Mouse (Mus musculus) neural tube, postnatal 0 days (tissue): ENCODE data around the gene Pear1. TPM values are rescaled to one million over a fixed set of nuclear protein-coding genes. Genes with fewer than 3 reads are reported as not detected.

Experiments
- polyA plus RNA-seq: library from polyadenylated mRNA; unstranded; fragments of >200 nt; fragmentation: Nextera tagmentation; extraction: Ambion mirVana; gene quantifications from 2 replicates; pipeline ENCODE4 v1.2.1, GENCODE M21; 2015

Pear1 gene
- 7.2 and 7.6 TPM in 2 replicates for polyA plus RNA-seq

DNA sequence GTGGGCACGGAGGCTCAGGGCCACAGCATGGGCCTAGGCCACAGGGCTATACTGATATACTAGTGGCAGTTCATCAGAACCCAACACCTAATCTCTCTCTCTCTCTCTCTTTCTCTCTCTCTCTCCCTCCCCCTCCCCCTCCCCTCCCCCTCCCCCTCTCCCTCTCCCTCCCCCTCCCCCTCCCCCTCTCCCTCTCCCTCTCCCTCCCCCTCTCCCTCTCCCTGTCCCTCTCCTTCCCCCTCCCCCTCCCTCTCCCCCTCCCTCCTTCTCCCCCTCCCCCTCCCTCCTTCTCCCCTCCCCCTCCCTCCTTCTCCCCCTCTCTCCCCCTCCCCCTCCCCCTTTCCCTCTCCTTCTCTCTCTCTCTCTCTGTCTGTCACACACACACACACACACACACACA, at the start of gene Pear1:
Gene Pear1, minus strand, starts transcription at position 101 of the 400 bp plus-strand sequence.

DNA sequence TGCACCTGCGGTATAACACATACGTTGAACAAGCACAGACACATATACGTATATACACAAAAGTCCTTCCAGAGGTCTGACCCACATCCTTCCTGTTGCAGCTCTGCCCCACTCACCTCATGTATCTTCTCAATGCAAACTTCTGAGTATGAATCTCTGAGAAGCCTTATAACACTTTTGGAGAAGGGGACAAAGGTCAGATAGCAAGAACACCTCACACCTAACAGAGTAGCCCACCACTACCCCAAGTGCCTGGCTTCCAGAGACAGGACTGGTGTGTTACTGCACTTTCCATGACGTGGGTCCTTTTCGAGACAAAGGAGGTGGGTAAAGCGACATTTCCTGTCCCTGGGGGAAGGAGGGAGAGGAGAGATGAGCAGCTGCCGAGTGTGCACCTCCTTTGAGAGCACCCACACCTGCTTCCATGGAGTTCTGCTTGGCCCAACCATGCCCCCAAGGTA, 22.6 kb upstream of the Pear1 start, which contains the start of gene Sh2d2a:
Gene Sh2d2a, plus strand, starts transcription at position 106 of the 461 bp plus-strand sequence.

DNA sequence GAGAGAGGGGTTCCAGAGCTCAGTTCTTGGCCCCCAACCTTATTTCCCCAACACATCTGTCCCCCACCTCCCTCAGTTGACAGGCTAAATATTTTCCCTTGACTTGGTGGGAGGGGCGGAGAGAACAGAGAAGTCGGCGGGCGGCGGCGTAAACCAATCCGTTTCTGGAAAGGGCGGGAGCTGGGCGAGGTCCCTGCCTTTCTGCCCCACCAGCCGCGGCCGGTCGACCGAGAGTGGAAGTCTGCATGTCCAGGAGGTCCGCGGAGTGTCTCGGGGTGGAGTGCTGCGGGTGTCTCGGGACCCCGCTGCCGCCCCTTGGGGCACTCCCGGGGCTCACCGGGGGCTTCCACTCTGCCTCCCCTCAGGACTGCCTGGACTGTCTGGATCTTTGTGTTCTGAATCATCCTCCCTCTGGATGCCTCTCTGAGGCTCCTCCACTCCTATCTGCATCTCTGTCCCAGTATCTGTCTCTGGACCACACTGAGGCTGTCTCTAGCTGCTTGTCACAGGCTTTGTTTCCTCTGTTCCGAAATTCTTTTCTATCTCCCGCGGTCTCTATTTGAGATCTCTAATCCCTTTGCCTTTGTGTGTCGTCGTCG, 27.3 kb downstream of the Pear1 start, which contains the start of gene Insrr:
Gene Insrr, plus strand, starts transcription at position 216 of the 599 bp plus-strand sequence.

DNA sequence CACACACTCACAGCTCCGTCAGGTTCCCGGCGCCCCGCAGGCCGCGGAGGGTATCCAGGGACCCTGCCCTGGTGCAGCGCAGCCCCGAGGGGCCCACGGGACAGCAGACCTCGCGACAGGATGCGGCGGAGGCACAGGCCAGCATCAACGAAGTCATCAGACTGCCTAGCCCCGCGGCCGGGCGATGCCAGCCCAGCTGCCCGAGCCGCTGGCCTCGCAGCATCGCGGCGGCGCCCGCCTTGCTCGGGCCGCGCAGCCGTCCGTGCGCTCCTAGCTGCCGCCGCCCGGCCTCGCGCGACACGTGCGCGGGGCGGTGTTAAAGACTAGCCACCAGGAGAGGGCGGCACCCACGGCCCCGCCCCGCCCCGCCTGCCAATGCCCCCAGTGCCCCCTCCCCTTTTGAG, 29.2 kb downstream of the Pear1 start, which contains the start of gene Ntrk1:
Gene Ntrk1, minus strand, starts transcription at position 241 of the 404 bp plus-strand sequence.

DNA sequence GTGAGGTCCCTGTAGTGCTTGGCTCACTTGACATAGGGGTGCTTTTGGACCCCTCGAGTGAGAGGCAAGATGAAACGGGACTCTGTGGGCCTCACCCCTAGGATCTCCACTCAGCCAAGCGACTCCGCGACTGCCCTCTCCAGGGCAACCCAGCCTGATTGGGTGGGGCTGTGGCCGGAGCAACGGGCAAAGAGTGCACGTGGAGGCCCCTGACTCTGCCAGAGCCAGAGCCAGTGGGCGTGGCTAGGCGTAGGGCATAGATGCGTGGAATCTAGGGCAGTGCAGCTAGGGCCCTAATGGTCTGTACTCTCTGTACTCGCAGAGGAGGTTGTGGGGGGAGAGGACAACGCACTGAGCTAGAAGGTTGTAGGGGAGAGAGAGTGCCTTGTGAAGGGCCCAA, 75.7 kb downstream of the Pear1 start, which contains the start of gene Lrrc71:
Gene Lrrc71, minus strand, starts transcription at position 195 of the 400 bp plus-strand sequence.

Other genes with a start within 250 kb of the Pear1 start
- 16.2 and 19.8 TPM in 2 replicates for gene Arhgef11, start 206.7 kb downstream of the Pear1 start, polyA plus RNA-seq
- 1.4 TPM in 2 replicates for gene Lrrc71, start 75.7 kb downstream of the Pear1 start, polyA plus RNA-seq
- gene Ntrk1, start 29.1 kb downstream of the Pear1 start, polyA plus RNA-seq: 1.9 and 13.1 TPM in 2 replicates
- 0.19 and 0.23 TPM in 2 replicates for gene Insrr, start 27.4 kb downstream of the Pear1 start, polyA plus RNA-seq
- gene Sh2d2a, start 22.4 kb upstream of the Pear1 start, polyA plus RNA-seq: not detected in 2 replicates
- gene Prcc, start 61.3 kb upstream of the Pear1 start, polyA plus RNA-seq: 16.3 and 16.7 TPM in 2 replicates
- gene Hdgf, start 82.0 kb upstream of the Pear1 start, polyA plus RNA-seq: 126 and 131 TPM in 2 replicates
- gene Mrpl24, start 95.2 kb upstream of the Pear1 start, polyA plus RNA-seq: 49.6 and 51.7 TPM in 2 replicates
- 15.5 and 16.3 TPM in 2 replicates for gene Isg20l2, start 106.0 kb upstream of the Pear1 start, polyA plus RNA-seq
- gene Rrnad1, start 106.4 kb upstream of the Pear1 start, polyA plus RNA-seq: 14.0 and 18.9 TPM in 2 replicates
- gene Crabp2, start 124.4 kb upstream of the Pear1 start, polyA plus RNA-seq: 35.8 and 56.7 TPM in 2 replicates
- gene Nes, start 146.8 kb upstream of the Pear1 start, polyA plus RNA-seq: 9.6 and 10.4 TPM in 2 replicates
- 283 and 338 TPM in 2 replicates for gene Bcan, start 175.9 kb upstream of the Pear1 start, polyA plus RNA-seq
- gene Hapln2, start 203.3 kb upstream of the Pear1 start, polyA plus RNA-seq: 0.79 and 0.92 TPM in 2 replicates
- gene Gpatch4, start 218.8 kb upstream of the Pear1 start, polyA plus RNA-seq: 29.4 and 33.1 TPM in 2 replicates
- 166 TPM in 2 replicates for gene Naxe, start 234.2 kb upstream of the Pear1 start, polyA plus RNA-seq